11 mouse cellular contexts compared by ENCODE assay signal in the genomic region with DNA sequence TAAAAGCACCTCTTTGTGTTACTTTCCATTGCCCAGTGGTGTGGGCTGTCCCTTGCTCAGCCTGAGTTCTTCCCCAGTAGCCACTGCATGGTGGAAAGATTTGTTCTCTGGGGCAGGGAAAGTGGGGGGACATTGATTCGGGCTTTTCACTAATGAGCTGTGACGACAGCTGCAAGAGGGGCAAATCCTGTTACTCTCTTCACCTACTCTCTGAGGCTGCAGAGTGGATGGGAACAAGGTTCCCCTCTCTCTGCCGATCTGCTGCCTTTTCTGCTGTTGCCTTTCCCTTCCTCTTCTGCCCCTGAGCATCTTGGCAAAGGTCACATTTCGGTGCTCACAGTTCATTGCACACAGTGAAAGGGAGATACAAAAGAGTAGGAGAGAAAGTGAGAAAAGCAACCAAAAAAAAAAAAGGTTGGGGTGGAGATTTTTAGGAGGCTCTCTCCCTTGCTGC. TPM values are rescaled to one million over a fixed set of nuclear protein-coding genes. Genes with fewer than 3 reads are reported as not detected.
A peak's percentile ranks its signal among the peaks of the same experiment; 100 is the strongest.
DNase-seq lines count a peak whose midpoint lies in the region; ATAC-seq lines count a peak whose summit lies in the region.
"Had no signal": no experiment of that assay in that cellular context is flagged by ENCODE, and none has a peak within 500 bp of the region (broad histone marks: within the 10 kb centered on the region; RNA-seq: fewer than 3 reads in every experiment).

No protein-coding gene starts in this region.

- intact Hi-C loops in gastrocnemius, postnatal 14 days (cut with DNase I; ENCODE audit: low total_unique reads), result no loop called here

- WGBS in forebrain, embryonic 14.5 days, result 0% methylated on average over 4 of the region's 4 CpGs
- 0% methylated on average over 4 of the region's 4 CpGs for WGBS in midbrain, embryonic 13.5 days

- no peaks in the 10 kb centered on the region for H3K36me3 ChIP-seq in forebrain, embryonic 14.5 days (ENCODE audit: control insufficient read depth, insufficient read depth, low read length)
- no peaks in the 10 kb centered on the region for H3K36me3 ChIP-seq in midbrain, embryonic 13.5 days

- peak; percentile 36 to 57 for DNase-seq in cerebellum, postnatal 10 days
- no peak for DNase-seq in cerebellum, adult 11-12 months
- peak; percentile 65 for DNase-seq in Muller cell, postnatal 12 days (ENCODE audit: inconsistent ontology term)
- peak; percentile 46 for DNase-seq in forebrain, embryonic 14.5 days (ENCODE audit: low spot score)
- DNase-seq in thymus, postnatal 0 days (ENCODE audit: low spot score), result no peak
- no peak for DNase-seq in gastrocnemius, postnatal 14 days
- DNase-seq: heart, adult 18-20 months; kidney, postnatal 4 days; liver, postnatal 0 days had no signal

- H3K4me1 ChIP-seq in forebrain, embryonic 14.5 days (ENCODE audit: control insufficient read depth, insufficient read depth, low read length), result peaks cover 24% of the 10 kb centered on the region
- H3K4me1 ChIP-seq in midbrain, embryonic 13.5 days (replicated peaks), result peaks cover 33% of the 10 kb centered on the region

- peak overlapping the region; percentile 16; the same call in 1 of the 2 replicates for H3K4me2 ChIP-seq in forebrain, embryonic 14.5 days (ENCODE audit: low read length)
- peak overlapping the region; percentile 14; the same call in 1 of the 2 replicates for H3K4me2 ChIP-seq in midbrain, embryonic 13.5 days (replicated peaks)

- H3K9ac ChIP-seq in forebrain, embryonic 14.5 days (ENCODE audit: low read length), result peak overlapping the region; percentile 37; the same call in 1 of the 2 replicates
- H3K9ac ChIP-seq in midbrain, embryonic 13.5 days (replicated peaks), result no peak overlapping the region
- H3K9ac ChIP-seq: liver, postnatal 0 days had no signal

- peak overlapping the region; percentile 49; the same call in 1 of the 2 replicates for H3K27ac ChIP-seq in forebrain, embryonic 14.5 days (ENCODE audit: low read depth, low read length)
- peak overlapping the region; percentile 64 for H3K27ac ChIP-seq in midbrain, embryonic 13.5 days

- no peaks in the 10 kb centered on the region for H3K9me3 ChIP-seq in forebrain, embryonic 14.5 days (replicated peaks; ENCODE audit: control insufficient read depth, low read length)
- no peaks in the 10 kb centered on the region for H3K9me3 ChIP-seq in midbrain, embryonic 13.5 days

- ATAC-seq in forebrain, embryonic 14.5 days, result peak; percentile 67
- ATAC-seq in midbrain, embryonic 13.5 days, result peak; percentile 73
- ATAC-seq in megakaryocyte progenitor cell, adult 5-6 weeks (replicated peaks; ENCODE audit: poor library complexity), result no peak
- ATAC-seq: liver, postnatal 0 days had no signal

- H3K4me3 ChIP-seq in forebrain, embryonic 14.5 days (ENCODE audit: low read depth, low read length), result no peak overlapping the region
- H3K4me3 ChIP-seq in midbrain, embryonic 13.5 days (replicated peaks), result no peak overlapping the region

- no peaks in the 10 kb centered on the region for H3K27me3 ChIP-seq in forebrain, embryonic 14.5 days (replicated peaks; ENCODE audit: control insufficient read depth, insufficient read depth, low read length)
- H3K27me3 ChIP-seq in midbrain, embryonic 13.5 days, result no peaks in the 10 kb centered on the region

RNA-seq across cellular contexts. Expression of a gene that starts 50.4 kb away (rescaled TPM):
- 5.3 and 5.6 TPM in 2 replicates for polyA plus RNA-seq in forebrain, embryonic 14.5 days (2014; fragmentation: Nextera tagmentation; extraction: Ambion mirVana)
- polyA plus RNA-seq in midbrain, embryonic 13.5 days (2015; fragmentation: Nextera tagmentation; extraction: Ambion mirVana), result 5.6 and 7.6 TPM in 2 replicates
- total RNA-seq in megakaryocyte progenitor cell, adult 5-6 weeks (2015), result 0.42 and 1.3 TPM in 2 replicates
- total RNA-seq in megakaryocyte progenitor cell, adult 5-6 weeks (2017), result 0.12 and 1.8 TPM in 2 replicates
- 0.68 and 0.75 TPM in 2 replicates for polyA plus RNA-seq in thymus, postnatal 0 days (2015; fragmentation: Nextera tagmentation; extraction: Ambion mirVana)
- 10 to 100 TPM; 10.2 to 11.0 TPM for total RNA-seq in gastrocnemius, postnatal 14 days (2021)

RNA-seq across cellular contexts. Expression of a gene that starts 56.8 kb away (rescaled TPM):
- polyA plus RNA-seq in forebrain, embryonic 14.5 days (2014; fragmentation: Nextera tagmentation; extraction: Ambion mirVana), result 2.0 and 3.0 TPM in 2 replicates
- polyA plus RNA-seq in midbrain, embryonic 13.5 days (2015; fragmentation: Nextera tagmentation; extraction: Ambion mirVana), result 3.8 and 4.2 TPM in 2 replicates
- total RNA-seq in megakaryocyte progenitor cell, adult 5-6 weeks (2015), result not detected in 2 replicates
- total RNA-seq in megakaryocyte progenitor cell, adult 5-6 weeks (2017), result not detected in 2 replicates
- polyA plus RNA-seq in thymus, postnatal 0 days (2015; fragmentation: Nextera tagmentation; extraction: Ambion mirVana), result 0.06 TPM in 1 of 2 replicates, not detected in the other
- total RNA-seq in gastrocnemius, postnatal 14 days (2021), result under 1 TPM; 0.10 to 0.11 TPM
- polyA plus RNA-seq: liver, postnatal 0 days had no signal

Comparison
In these comparisons a context has a peak if more than half of its experiments do, and no peak if none do; other contexts are left out.
1. DNase-seq: peak in cerebellum, postnatal 10 days (2 of 2), Muller cell, postnatal 12 days (single experiment) and forebrain, embryonic 14.5 days (single experiment); none in cerebellum, adult 11-12 months (single experiment), thymus, postnatal 0 days (single experiment) and gastrocnemius, postnatal 14 days (single experiment).